Mouse (Mus musculus) cerebellum, adult 2 months (tissue): ENCODE data around the gene Armcx5. TPM values are rescaled to one million over a fixed set of nuclear protein-coding genes. Genes with fewer than 3 reads are reported as not detected.
"Not testable (repeated sequence)": the region's sequence is repeated elsewhere in the genome, so short reads cannot be mapped to it uniquely, and the experiment has no call there.

Experiments
- DNase-seq, 2 experiments: peaks; one replicate each; pipeline ENCODE4 v3.0.0; 2021
- H3K27ac ChIP-seq: fragments of 200-500 bp; 2 replicates; pipeline ENCODE4 v1.5.1; 2012; ENCODE audit warnings: low read length, control low read depth, inconsistent platforms; ENCODE audit not compliant: insufficient read depth
- H3K27me3 ChIP-seq: fragments of 200-500 bp; 2 replicates; pipeline ENCODE4 v1.6.1; 2012; ENCODE audit warnings: inconsistent platforms, mild to moderate bottlenecking, low read length, moderate library complexity; ENCODE audit not compliant: control insufficient read depth, insufficient read depth
- H3K4me1 ChIP-seq: fragments of 200-500 bp; 2 replicates; pipeline ENCODE4 v1.6.1; 2011; ENCODE audit warnings: low read length; ENCODE audit not compliant: control insufficient read depth, insufficient read depth
- H3K4me3 ChIP-seq: fragments of 200-500 bp; replicated peaks from 2 replicates; pipeline ENCODE3; 2011; ENCODE audit warnings: mild to moderate bottlenecking, low read depth, low read length, control low read depth; ENCODE audit not compliant: insufficient read depth
- CTCF ChIP-seq: fragments of 200-500 bp; IDR thresholded peaks from 2 replicates; pipeline ENCODE4 v1.5.1; 2011; ENCODE audit warnings: low read depth, mild to moderate bottlenecking, control low read depth, low read length, moderate library complexity, borderline replicate concordance; ENCODE audit not compliant: insufficient read depth
- POLR2A ChIP-seq: fragments of 200-500 bp; IDR thresholded peaks from 2 replicates; pipeline ENCODE4 v1.6.1; 2011; ENCODE audit warnings: low read length, control low read depth, borderline replicate concordance; ENCODE audit not compliant: insufficient read depth
- WGBS: fragments of 180-500 bp; shearing (Covaris S2); methylation state at CpG from one replicate; pipeline ENCODE4 v1.1.7; 2018; 5-methylcytosine and 5-hydroxymethylcytosine counted together
- polyA plus RNA-seq: library from polyadenylated mRNA; depleted of rRNA; stranded (reverse); fragments of >200 nt; gene quantifications from 2 replicates; pipeline ENCODE4 v1.2.3, GENCODE M21; 2012; rRNA removed

The Armcx5 gene
- polyA plus RNA-seq, result 12.6 and 12.7 TPM in 2 replicates

GRCm38 (mm10) chrX:135742304-135743055 is at the start of gene Armcx5, which contains the start of gene Gprasp1:
Gene Armcx5, plus strand, starts transcription at chrX:135742733.
Gene Gprasp1, plus strand, starts transcription at chrX:135742733.
- Histone ChIP-seq H3K4me1 (no peaks in the 10 kb centered on the region), H3K27ac (peak within 1 kb of the TSS; percentile 70), H3K27me3 (no peaks in the 10 kb centered on the region), H3K4me3 (peak within 1 kb of the TSS; percentile 80)
- WGBS, result 8% methylated on average over 48 of the region's 48 CpGs
- no peak for TF ChIP-seq CTCF
- TF ChIP-seq POLR2A, result peak; percentile 62; the same call in 1 of the 2 replicates
- peak; percentile 89 to 92 for DNase-seq

DNA sequence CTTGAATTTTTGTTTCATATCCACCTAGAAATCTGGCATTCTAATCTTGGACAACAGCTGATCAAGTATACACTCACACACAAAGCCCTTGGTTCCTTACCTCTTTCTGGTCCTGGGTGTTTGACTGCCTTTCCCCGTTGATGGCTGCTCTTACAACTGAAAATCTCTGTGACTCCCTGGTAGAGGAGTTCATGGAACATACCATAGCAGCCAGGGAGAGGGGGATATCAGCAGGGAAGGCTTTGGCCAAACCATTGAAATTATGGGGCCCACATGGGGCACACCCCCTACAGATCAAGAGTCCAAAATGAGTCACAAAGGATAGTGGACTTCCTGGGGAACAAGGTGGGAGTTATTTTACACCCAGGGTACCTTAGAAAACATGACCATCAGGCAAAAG is 48.9 kb upstream of the Armcx5 start, which contains the start of gene Tcp11x2:
Tcp11x2 (minus strand) TSS at position 158 of the 400 bp plus-strand sequence.
- Histone ChIP-seq H3K27me3 (no peaks in the 10 kb centered on the region), H3K27ac (no peak within 1 kb of the TSS), H3K4me1 (no peaks in the 10 kb centered on the region), H3K4me3 (no peak within 1 kb of the TSS)
- TF ChIP-seq CTCF, result no peak
- no peak for TF ChIP-seq POLR2A
- no peak for DNase-seq
- 68% methylated on average over 1 of the region's 1 CpGs for WGBS

GRCm38 (mm10) chrX:135703111-135703510 is 39.4 kb upstream of the Armcx5 start:
- Histone ChIP-seq H3K27ac (no peak overlapping the region), H3K27me3 (no peaks in the 10 kb centered on the region), H3K4me3 (no peak overlapping the region), H3K4me1 (no peaks in the 10 kb centered on the region)
- WGBS, result 83% methylated on average over 1 of the region's 1 CpGs
- DNase-seq, result no peak
- TF ChIP-seq POLR2A (no peak), CTCF (no peak)

DNA sequence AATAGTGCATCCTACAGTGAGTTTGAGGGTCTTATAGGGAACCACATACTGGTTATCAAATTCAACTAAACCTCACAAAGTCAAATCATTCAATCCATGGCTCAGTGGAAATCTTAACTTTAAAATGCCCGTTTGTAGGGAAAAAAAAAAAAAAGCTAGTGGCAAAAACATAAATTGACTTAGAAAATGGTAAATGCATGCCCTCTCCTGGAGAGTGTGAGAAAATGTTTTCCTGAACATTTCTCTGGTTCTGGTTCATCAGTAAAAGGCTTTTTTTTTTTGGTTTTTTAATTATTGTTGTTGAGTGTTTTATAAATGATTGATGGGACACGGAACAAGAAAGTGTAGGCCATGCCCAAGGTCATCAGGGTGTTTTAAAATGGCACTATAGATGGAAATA is 38.2 kb upstream of the Armcx5 start:
- WGBS, result 25% methylated on average over 2 of the region's 2 CpGs

GRCm38 (mm10) chrX:135712845-135713244 is 29.7 kb upstream of the Armcx5 start:
- Histone ChIP-seq H3K27me3 (no peaks in the 10 kb centered on the region), H3K4me1 (no peaks in the 10 kb centered on the region), H3K27ac (no peak overlapping the region), H3K4me3 (no peak overlapping the region)
- WGBS, result 84% methylated on average over 2 of the region's 2 CpGs
- TF ChIP-seq POLR2A (no peak), CTCF (no peak)
- no peak for DNase-seq

More for the DNA sequence above, 38.2 kb upstream of the Armcx5 start:
- Histone ChIP-seq H3K4me1 (no peaks in the 10 kb centered on the region), H3K27me3 (no peaks in the 10 kb centered on the region), H3K27ac (no peak overlapping the region), H3K4me3 (no peak overlapping the region)
- DNase-seq, result no peak
- TF ChIP-seq CTCF (no peak), POLR2A (no peak)

GRCm38 (mm10) chrX:135725161-135725560 is 17.4 kb upstream of the Armcx5 start, which contains the start of gene Tmsb15a:
Gene Tmsb15a, minus strand, starts transcription at chrX:135725261.
- H3K4me1 ChIP-seq, result no peaks in the 10 kb centered on the region
- TF ChIP-seq POLR2A (no peak), CTCF (no peak)
- H3K27ac ChIP-seq, result no peak within 1 kb of the TSS
- no peak for DNase-seq
- H3K27me3 ChIP-seq, result no peaks in the 10 kb centered on the region
- no peak within 1 kb of the TSS for H3K4me3 ChIP-seq
- WGBS, result 92% methylated on average over 10 of the region's 10 CpGs

DNA sequence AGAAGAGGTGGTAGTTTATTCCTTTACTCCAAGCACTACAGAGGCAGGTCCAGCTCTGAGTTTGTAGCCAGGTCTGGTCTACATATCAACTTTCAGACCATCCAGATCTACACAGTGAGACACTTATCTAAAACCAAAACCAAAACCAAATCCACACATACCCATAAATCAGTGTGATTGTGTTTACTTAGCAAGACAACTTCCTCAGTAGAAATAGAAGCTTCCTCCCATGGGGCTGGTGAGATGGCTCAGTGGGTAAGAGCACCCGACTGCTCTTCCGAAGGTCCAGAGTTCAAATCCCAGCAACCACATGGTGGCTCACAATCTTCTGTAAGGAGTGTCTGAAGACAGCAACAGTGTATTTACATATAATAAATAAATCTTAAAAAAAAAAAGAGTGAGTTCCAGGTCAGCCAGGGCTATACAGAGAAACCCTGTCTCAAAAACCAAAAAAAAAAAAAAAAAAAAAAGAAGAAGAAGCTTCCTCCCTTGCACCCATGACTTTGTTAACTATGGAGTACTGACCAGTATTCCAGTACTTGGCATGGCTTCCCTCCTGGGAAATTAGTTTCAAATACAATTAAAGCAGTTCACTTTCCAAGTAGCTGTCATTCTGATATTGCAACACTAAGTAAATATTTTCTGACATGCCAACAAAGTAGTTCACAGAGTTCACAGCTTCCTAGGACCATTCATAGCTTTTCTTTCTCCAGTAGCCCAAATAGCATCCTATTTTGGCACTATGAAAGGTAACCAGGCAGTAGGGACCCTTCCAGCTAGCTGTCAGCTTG is 3.6 kb upstream of the Armcx5 start:
- no peak for DNase-seq
- no peak overlapping the region for H3K27ac ChIP-seq
- WGBS, result 79% methylated on average over 2 of the region's 2 CpGs
- no peaks in the 10 kb centered on the region for H3K4me1 ChIP-seq
- H3K4me3 ChIP-seq, result no peak overlapping the region
- TF ChIP-seq CTCF (no peak), POLR2A (no peak)
- no peaks in the 10 kb centered on the region for H3K27me3 ChIP-seq

- no peak for TF ChIP-seq CTCF
- no peak for TF ChIP-seq POLR2A
- 9% methylated on average over 7 of the region's 7 CpGs for WGBS
- no peak for DNase-seq
Observed at GRCm38 (mm10) chrX:135743056-135743355, 473 bp downstream of the Armcx5 start.

DNA sequence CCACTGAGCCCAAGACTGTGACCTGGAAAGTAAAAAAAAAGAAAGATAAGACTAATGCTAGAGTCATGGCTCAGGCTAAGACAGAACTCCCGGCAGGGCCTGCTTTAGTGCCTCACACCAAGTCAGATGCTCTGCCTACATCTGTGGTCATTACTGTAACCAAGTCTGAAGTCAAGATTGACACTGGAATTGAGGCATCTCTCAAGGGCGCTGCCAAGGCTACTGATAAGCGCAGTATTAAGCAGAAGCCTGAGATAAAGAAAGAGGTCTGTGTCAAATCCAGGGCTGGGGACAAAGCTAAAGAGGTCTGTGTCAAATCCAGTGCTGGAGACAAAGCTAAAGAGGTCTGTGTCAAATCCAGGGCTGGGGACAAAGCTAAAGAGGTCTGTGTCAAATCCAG is 2.8 kb downstream of the Armcx5 start:
- 97% methylated on average over 3 of the region's 3 CpGs for WGBS

More at GRCm38 (mm10) chrX:135743056-135743355, 473 bp downstream of the Armcx5 start:
- H3K4me1 ChIP-seq, result no peaks in the 10 kb centered on the region
- peak overlapping the region; percentile 80 for H3K4me3 ChIP-seq
- peak overlapping the region; percentile 70; the same call in 1 of the 2 replicates for H3K27ac ChIP-seq
- no peaks in the 10 kb centered on the region for H3K27me3 ChIP-seq

More for the DNA sequence above, 2.8 kb downstream of the Armcx5 start:
- H3K4me1 ChIP-seq, H3K27me3 ChIP-seq, H3K4me3 ChIP-seq, DNase-seq, H3K27ac ChIP-seq: not testable (repeated sequence)
